Mouse (Mus musculus) fibroblast of lung, adult 2 months (primary cell): ENCODE data around the gene Capzb.

Experiments used
- DNase-seq: peaks from one replicate; pipeline ENCODE4 v3.0.0-alpha.2; 2011; ENCODE audit warnings: low read depth

Capzb gene

GRCm38 (mm10) chr4:139179731-139180625 lies 12.7 kb upstream of the Capzb start:
- DNase-seq, result no peak

GRCm38 (mm10) chr4:139182511-139182910 lies 10.2 kb upstream of the Capzb start:
- DNase-seq, result no peak

- DNase-seq, result no peak
Observed at GRCm38 (mm10) chr4:139185766-139186442, 6.8 kb upstream of the Capzb start.

DNA sequence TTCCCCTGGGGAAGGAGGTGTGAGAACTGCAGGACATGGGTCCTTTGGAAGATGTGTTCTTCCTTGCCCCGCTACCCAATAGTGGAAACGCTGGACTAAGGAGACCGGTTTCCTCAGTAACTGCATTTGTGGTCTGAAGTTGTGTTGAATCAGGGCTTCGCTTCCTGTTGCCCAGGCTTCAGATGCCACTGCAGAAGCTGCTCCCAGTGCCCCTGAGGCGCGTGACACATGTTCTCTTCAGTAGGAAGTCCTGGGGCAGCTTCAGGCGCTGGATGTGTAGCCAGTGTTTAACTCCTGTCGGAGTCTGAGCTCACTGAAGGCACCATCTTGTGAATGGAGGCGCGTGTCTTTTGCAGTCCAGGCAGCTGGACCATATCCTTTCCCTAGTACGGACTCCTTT lies 4.8 kb upstream of the Capzb start:
- DNase-seq, result no peak

DNA sequence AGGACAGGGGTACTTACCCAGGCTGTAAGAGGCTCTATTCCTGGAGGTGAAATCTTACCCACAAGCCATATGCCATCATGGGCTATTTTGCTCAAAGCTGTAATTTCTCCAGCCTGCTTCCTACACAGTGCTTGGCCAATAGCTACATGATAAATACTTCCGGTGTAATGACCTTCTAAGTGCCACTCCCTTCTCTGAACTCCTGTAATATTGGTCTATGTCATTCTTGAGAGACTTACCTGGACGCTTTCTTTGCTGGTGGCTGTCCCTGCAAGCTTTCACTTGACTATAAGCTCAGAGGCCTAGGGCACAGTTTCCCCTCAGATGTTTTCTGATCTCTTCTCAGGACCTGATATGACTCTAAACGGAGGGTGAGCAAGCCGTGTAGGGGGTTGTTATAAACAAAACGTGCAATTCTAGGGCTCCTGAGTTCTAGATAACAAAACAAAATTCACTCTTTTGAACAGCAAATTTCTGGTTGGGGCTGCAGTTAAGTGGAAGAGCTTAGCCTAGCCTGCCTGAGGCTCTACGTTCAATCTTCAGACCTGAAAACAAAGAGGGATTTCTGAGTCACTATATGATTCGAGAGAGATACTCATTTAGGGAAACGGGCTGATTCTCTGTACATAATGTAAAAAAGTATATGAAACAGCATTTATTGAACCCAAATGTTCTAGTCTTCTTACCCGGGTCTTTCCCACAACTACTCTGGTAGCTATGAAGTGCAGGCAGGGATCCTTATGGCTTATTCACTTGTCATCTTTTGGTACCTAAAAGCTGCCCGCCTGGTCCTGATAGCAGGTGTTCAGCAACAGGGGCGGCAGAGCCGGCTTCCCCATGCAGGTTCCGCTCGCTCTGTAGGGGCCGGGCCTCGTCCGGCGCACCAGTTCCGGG lies 847 bp upstream of the Capzb start:
- no peak for DNase-seq

DNA sequence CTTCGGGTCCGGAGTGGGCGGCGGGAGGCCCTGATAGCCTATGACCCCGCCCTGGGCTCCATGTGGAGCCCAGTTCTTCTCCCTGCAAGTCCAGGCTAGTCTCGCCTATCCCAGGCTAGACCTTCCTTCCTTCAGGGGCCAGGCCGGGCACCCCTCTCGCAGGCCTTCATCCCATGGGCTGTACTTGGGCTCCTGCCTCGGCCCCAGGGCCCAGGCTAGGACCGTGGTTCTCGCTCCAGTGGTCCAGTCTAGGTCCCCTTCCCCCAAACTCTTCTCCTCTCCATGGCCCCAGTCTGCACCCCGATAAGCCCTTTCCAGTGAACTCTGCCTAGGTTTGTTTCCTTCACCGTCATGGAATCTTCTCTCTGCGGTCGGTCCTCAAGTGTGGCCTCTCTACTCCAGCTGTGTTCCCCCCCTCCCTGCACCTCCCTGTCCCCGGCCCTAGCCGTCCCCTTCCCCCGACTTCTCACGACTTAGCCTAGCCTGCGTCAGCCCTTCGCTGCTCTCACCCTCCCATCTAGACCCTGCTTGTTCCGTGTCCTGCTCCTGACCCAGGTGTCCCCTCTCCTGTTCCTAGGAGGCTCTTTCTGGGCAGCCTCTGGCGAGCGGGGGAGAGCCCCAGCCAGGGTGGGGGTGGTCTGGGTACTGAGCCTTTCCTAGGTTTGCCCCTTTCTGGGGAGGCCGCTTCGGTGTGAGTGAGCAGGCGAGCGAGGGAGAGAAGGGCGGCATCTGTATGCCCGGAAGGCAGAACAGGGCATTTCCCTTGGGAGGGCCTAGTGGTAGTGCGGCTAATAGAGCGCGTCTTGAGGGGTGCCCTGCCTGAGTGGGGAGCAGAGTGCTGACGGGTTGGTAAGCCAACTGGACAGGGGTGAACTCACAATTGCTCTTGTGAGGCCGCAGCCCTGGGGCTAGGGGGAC lies 736 bp downstream of the Capzb start:
- DNase-seq, result no peak

- DNase-seq, result no peak
Observed at GRCm38 (mm10) chr4:139195101-139195500, 2.4 kb downstream of the Capzb start.

DNA sequence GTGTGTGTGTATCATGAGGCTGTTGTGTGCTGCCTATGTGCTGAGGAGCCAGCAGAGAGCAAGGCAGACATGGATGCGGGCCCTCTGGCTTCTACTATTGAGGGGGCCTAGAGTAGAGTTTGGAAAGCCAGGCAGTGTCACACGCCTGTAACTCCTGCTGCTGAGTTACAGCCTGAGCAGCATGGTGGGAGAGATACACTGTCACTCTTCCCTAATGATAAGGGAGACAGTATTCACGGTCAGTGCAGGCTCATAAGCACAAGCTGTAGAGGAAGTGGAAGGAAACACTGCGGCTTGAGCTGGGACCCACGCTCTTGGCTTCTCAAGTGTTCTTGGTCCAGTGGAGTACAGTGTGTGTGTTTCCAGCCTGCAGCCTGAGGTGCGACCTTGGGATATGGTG lies 3.8 kb downstream of the Capzb start:
- DNase-seq, result no peak

DNA sequence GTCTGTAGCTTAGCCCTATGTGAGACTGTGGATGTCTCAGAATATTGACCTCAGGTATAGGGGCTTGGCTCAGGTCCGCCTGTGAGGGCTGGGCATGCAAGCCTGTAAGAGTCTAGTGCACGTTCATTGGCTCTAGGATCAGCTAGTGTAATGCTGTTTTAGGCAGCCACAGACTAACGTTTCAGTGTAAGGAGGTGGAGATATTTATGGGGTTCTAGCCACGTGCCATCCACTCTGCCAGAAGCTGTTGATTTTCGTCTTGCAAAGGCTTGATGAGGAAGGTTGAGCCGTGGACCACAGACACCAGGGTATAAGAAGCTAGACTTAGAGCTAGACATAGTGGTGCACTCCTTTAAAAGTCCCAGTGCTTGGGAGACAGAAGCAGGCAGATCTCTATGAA lies 4.2 kb downstream of the Capzb start:
- no peak for DNase-seq

GRCm38 (mm10) chr4:139197453-139197852 lies 4.8 kb downstream of the Capzb start:
- DNase-seq, result no peak

GRCm38 (mm10) chr4:139198004-139198689 lies 5.4 kb downstream of the Capzb start:
- DNase-seq, result no peak

GRCm38 (mm10) chr4:139199126-139199525 lies 6.4 kb downstream of the Capzb start:
- DNase-seq, result no peak

GRCm38 (mm10) chr4:139199703-139200340 lies 7.1 kb downstream of the Capzb start:
- no peak for DNase-seq

DNA sequence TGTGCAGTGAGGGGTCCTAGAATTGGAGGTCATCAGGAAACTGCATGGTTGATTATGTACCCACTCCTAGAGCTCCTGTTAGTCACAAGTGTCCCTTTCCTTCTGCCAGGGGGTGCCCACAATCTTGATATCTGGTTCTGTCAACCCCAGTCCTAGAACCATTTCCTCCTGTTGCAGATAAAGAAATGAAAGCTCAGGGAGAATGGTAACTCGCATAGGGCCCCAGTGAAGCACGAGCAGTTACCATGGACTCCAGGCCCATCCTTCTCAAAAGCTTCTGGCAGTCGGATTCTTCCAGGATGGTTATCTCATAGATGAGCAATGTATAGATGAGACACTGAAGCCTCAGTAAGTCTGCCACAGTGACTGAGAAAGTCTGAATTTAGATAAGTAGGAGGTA lies 8.2 kb downstream of the Capzb start:
- no peak for DNase-seq

DNA sequence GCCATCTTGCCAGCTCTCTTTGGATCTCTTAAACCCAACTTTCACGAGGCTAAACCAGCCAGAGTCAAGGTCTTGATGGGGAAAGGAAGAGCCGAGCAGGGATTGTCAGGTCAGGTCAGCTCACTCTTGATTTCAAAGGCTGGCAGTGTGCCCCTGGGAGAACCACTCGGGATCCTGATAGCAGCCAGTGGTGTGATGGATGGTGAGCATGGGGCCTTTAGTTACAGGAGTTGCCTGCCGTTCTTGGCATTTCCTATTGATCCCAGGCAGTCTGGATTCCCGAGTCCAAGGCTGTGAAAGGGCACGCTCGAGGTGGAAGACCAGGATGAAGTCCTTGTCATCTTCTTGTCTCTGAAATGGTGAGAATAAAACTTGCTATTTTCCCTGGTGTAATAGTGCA lies 9.9 kb downstream of the Capzb start:
- DNase-seq, result no peak

DNA sequence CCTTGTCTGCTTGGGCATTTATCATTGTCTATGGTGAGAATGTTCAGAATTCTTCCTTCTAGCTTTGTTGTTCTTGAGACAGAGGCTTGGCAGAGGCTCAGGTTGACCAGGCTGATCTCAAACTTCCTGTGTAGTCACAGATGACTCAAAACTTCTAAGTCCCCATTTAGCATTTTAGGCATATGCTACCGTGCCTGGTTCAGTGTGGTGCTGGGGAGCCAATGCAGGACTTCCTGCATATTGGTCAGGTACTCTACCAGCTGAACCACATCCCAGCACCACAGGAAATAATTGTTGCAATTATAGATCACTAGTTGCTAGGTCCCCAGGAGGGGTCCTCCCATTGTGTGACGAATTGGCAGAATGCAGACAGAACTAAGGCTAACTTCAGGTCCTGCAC lies 10.7 kb downstream of the Capzb start:
- DNase-seq, result no peak

DNA sequence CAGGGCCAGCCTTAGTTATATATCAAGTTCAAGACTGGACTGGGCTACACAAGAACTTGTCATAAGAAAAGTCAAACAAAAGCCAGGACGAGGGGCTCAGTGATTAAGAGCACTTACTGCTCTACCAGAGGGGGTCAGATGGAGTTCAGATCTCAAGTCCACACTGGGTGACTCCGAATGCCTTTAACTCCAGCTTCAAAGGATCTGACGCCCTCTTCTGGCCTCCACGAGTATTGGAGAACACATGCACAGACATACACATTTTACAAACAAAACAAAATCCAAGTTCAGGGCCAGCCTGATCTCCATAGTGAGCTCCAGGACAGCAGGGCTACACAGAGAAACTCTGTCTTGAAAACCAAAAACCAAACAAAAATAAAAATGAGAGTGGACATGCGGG lies 13.1 kb downstream of the Capzb start:
- no peak for DNase-seq

DNA sequence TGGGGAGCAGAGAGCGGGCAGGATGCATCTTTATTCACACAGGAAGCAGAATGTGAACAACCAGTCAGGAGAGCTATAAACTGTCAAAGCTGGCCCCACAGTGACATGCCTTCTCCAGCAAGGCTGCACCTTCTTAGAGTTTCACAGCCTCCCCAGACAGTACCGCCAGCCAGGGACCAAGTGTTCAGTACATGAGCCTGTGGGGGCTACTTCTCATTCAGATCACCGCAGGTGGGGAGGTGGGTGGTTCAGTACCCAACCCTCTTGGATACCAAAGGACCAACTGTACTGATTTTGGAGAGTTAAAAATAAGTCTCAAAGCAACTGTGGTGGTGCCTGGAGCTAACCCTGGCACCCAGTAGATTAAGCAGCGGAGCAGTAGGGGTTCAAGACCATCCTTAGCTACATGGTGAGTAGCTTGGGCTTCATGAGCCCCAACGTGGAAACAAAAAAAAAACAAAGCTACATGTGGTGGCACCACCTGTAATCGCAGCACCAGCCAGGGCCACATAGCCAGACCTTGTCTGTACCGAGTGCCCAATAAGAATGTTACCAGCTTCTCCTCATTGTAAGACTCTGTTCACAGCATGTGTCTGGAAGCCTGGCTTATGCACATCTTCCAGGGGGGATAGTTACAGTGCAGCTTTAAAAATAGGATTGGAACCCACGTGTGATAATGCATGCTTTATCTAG lies 13.8 kb downstream of the Capzb start:
- no peak for DNase-seq

DNA sequence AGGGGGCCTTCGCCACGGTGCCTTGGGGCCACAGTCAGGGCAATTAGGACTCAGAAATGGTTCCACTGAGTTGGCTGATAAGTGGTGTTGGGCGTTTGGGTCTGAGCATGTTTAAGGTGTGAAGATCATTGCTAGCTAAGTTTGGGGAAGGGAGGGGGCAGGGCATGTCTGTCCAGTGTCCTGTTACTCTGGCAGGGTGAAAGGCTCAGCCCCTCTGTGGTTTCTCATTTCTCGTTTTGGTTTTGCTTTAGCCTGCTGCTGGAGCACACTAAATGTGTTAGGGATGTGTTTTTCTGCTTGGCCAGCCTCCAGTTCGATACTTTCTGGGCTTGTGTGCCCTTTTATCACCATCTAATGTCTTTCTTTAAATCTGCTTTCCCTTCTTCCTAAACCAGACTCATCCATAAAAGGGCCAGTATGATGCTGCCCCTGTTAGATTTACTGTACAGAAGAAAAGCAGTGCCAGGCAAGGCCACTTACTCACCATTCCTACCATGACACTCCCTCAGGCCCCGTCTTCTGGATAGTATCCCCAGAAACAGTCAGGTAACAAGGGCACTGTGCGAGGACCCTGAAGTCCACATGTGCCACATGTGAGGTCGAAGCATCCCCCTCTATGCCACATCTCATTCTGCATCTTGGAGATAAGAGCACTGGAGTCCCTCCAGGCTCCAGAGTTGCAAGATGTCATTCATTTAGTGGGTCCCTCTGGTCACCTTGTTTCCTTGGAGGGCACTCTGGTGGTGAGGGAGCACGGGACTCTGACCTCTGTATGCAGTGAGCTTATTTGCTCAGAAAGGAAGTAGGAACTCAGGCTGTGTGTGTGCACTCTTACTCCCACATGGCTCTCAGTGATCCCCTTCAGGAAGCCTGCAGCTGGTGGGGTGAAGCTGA lies 15.8 kb downstream of the Capzb start:
- DNase-seq, result no peak
